Mouse (Mus musculus) small intestine, adult 2 months (tissue): Measurements from ENCODE around the gene Ptrh2. TPM values are rescaled to one million over a fixed set of nuclear protein-coding genes. Genes with fewer than 3 reads are reported as not detected.
A peak's percentile ranks its signal among the peaks of the same experiment; 100 is the strongest.

Experiments used
- H3K27ac ChIP-seq: fragments of 200-500 bp; 2 replicates; pipeline ENCODE4 v1.5.1; 2012; ENCODE audit warnings: low read depth, low read length, control low read depth, inconsistent platforms; ENCODE audit not compliant: insufficient read depth
- H3K27me3 ChIP-seq: fragments of 200-500 bp; 2 replicates; pipeline ENCODE4 v1.6.1; 2012; ENCODE audit warnings: mild to moderate bottlenecking, moderate library complexity, low read length, inconsistent platforms; ENCODE audit not compliant: control insufficient read depth, insufficient read depth
- H3K36me3 ChIP-seq: fragments of 200-500 bp; 2 replicates; pipeline ENCODE4 v1.6.1; 2012; ENCODE audit warnings: mild to moderate bottlenecking, low read length, control low read depth, inconsistent platforms; ENCODE audit not compliant: control insufficient read depth, insufficient read depth
- H3K4me1 ChIP-seq: fragments of 200-500 bp; 2 replicates; pipeline ENCODE4 v1.6.1; 2012; ENCODE audit warnings: low read length, inconsistent platforms, mixed read lengths; ENCODE audit not compliant: control insufficient read depth, insufficient read depth, insufficient read length
- H3K4me3 ChIP-seq: fragments of 200-500 bp; 2 replicates; pipeline ENCODE4 v1.5.1; 2012; ENCODE audit warnings: low read depth, mild to moderate bottlenecking, control low read depth, inconsistent platforms, low read length, moderate library complexity
- CTCF ChIP-seq: fragments of 200-500 bp; IDR thresholded peaks from 2 replicates; pipeline ENCODE4 v1.5.1; 2012; ENCODE audit warnings: low read depth, mild to moderate bottlenecking, control low read depth, inconsistent platforms, low read length, moderate library complexity, mixed read lengths; ENCODE audit not compliant: insufficient replicate concordance, insufficient read length; ENCODE audit errors: extremely low read depth
- POLR2A ChIP-seq: fragments of 200-500 bp; IDR thresholded peaks from 2 replicates; pipeline ENCODE4 v1.6.1; 2012; ENCODE audit warnings: low read depth, mild to moderate bottlenecking, control low read depth, inconsistent platforms, low read length, moderate library complexity
- WGBS: fragments of 180-500 bp; shearing (Covaris S2); methylation state at CpG from one replicate; pipeline ENCODE4 v1.1.7; 2018; 5-methylcytosine and 5-hydroxymethylcytosine counted together
- polyA plus RNA-seq: library from polyadenylated mRNA; depleted of rRNA; stranded (reverse); fragments of >200 nt; gene quantifications from 2 replicates; pipeline ENCODE4 v1.2.3, GENCODE M21; 2012

Gene Ptrh2
- polyA plus RNA-seq, 1 experiment, result 1.5 TPM

DNA sequence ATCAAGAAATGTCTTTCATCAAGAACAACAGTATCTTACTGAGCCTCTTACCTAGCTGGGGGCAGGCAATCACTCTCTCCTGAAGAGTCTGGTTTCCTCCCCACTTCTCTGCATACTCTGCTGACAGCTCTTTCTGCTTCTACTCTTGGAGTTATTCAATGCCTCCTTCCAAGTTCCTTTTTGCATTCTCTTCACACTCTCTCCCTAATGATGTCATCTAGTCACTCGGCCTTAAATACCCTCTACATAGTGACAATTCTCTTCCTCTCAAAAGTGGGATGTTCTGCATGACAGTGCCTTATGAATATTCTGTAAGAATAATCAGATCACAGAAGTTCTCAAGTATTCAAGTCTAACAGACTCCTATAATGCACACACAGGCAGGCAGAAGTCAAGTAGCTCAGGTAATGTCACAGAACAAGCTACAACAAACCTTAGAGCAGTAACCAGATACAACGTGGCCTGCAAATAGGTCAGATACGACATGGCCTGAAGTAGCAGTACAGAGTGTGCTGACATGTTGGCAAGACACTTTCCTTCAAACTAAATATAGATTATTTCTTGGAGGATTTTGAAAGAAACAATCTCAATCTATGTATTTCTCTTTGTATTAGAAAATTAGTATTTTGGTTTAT, 12.6 kb upstream of the Ptrh2 start:
- Histone ChIP-seq H3K27me3 (no peaks in the 10 kb centered on the region), H3K4me3 (no peak overlapping the region), H3K4me1 (no peaks in the 10 kb centered on the region), H3K36me3 (no peaks in the 10 kb centered on the region; the same call in 1 of the 2 replicates), H3K27ac (no peak overlapping the region)
- TF ChIP-seq POLR2A, result no peak
- TF ChIP-seq CTCF, result no peak
- 74% methylated on average over 3 of the region's 3 CpGs for WGBS

DNA sequence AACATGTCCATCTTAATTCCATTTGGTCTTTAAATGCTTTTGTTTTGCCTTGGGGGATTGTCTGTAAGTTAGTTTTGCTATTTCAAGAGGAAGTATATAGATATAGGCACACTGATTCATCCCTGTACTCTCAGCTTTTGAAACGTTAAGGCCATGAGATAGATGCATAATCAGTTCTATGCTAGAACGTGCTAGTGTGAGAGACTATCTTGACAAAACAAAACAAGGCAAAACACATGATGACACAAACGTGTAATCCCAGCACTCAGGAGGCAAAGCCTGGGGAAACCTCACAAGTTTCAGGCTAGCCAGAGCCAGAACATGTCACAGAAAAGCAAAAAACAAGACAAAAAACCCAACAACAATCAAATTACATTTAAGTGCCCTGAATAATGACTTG, 11.0 kb upstream of the Ptrh2 start:
- no peak overlapping the region for H3K4me3 ChIP-seq
- no peak for TF ChIP-seq POLR2A
- no peak for TF ChIP-seq CTCF
- peaks cover 6% of the 10 kb centered on the region; the same call in 1 of the 2 replicates for H3K4me1 ChIP-seq
- no peaks in the 10 kb centered on the region for H3K27me3 ChIP-seq
- H3K27ac ChIP-seq, result no peak overlapping the region
- no peaks in the 10 kb centered on the region for H3K36me3 ChIP-seq
- 60% methylated on average over 3 of the region's 3 CpGs for WGBS

DNA sequence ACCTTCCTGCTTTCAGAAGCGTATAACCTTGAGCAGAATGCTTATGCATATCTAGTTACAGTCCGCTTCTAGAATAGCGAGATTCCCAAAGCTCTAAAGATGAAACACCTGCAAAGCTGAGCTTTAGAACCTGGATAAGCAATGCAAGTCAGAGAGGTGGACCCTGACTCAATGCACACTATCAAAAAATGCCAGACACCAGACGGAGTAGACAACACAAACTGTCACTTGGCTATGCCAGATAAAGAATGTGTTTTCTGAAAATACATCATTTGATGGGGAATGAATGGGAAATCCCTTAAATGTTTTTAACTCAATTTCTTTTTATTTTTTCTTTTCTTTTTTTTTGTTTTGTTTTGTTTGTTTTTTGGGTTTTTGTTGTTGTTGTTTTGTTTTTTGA, 8.3 kb upstream of the Ptrh2 start:
- TF ChIP-seq CTCF, result no peak
- TF ChIP-seq POLR2A, result no peak
- 88% methylated on average over 4 of the region's 4 CpGs for WGBS

DNA sequence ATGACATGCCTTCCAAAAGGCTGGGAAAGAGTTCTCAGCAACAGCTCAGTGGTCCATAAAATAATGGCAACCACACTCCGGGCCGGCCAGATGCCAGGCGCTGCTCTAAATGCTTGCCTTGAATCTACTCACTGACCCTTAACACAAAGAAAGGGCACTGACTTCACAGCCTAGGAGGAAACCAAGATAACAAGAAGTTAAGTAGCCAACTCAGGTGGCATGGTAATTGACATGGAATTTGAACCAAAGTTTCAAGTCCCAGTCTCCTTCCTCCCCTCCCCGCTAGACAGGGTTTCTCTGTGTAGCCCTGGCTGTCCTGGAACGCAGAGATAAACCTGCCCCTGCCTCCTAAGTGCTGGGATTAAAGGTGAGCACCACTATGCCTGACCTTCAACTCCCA, 4.8 kb upstream of the Ptrh2 start:
- H3K4me1 ChIP-seq, result peaks cover 9% of the 10 kb centered on the region; the same call in 1 of the 2 replicates
- no peaks in the 10 kb centered on the region for H3K27me3 ChIP-seq
- TF ChIP-seq CTCF, result no peak
- TF ChIP-seq POLR2A, result no peak
- 0 out of 2 replicates have a peak, but pooled peaks cover 2% of the 10 kb centered on the region for H3K36me3 ChIP-seq
- peak overlapping the region; percentile 90; the same call in 1 of the 2 replicates for H3K27ac ChIP-seq
- WGBS, result 26% methylated on average over 5 of the region's 5 CpGs
- no peak overlapping the region for H3K4me3 ChIP-seq

More for the DNA sequence above, 8.3 kb upstream of the Ptrh2 start:
- Histone ChIP-seq H3K27me3 (no peaks in the 10 kb centered on the region), H3K36me3 (0 out of 2 replicates have a peak, but pooled peaks cover 2% of the 10 kb centered on the region), H3K27ac (no peak overlapping the region), H3K4me3 (no peak overlapping the region), H3K4me1 (peaks cover 9% of the 10 kb centered on the region; the same call in 1 of the 2 replicates)

DNA sequence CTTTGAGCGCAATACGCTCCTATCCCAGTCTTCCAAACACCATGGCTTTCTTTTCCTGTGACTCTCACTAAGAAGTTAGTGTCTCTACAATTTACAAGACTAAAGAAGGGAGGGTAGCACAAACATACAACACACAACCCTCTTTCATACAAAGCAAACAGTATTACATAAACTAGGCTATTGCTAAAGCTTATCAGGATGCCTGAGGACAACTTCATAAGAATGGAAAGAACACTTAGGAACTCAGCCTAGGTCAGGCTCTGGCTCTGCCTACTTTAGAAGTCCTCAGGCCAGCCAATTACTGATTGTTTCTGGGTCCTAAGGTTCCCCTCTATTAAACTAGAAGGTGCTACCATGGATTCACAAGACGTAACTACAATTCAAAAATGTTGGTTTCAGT, 3.1 kb upstream of the Ptrh2 start:
- H3K27ac ChIP-seq, result peak overlapping the region; percentile 71
- no peak overlapping the region for H3K4me3 ChIP-seq
- no peaks in the 10 kb centered on the region for H3K27me3 ChIP-seq
- H3K4me1 ChIP-seq, result peaks cover 12% of the 10 kb centered on the region; the same call in 1 of the 2 replicates
- no peak for TF ChIP-seq POLR2A
- no peak for TF ChIP-seq CTCF
- WGBS, result 82% methylated on average over 3 of the region's 3 CpGs
- 0 out of 2 replicates have a peak, but pooled peaks cover 2% of the 10 kb centered on the region for H3K36me3 ChIP-seq

DNA sequence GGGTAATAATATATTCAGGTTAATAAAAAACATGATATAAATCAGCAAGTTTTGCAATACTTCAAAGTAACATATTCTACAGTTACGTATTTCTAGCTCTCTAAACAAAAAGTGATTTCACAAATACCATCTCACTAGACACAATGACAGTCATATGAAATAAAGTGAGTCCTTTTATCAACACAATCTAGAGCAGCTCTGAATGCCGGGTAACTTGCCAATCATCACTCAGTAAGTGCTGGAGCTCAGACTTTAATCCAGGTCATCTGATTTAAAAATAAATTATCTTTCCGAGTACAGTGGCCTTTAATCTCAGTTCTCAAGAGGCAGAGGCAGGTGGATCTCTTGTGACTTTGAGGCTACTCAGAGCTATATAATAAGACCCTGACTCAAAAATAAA, 2.4 kb upstream of the Ptrh2 start:
- Histone ChIP-seq H3K36me3 (0 out of 2 replicates have a peak, but pooled peaks cover 2% of the 10 kb centered on the region), H3K27ac (peak overlapping the region; percentile 84), H3K4me3 (no peak overlapping the region; the same call in 1 of the 2 replicates), H3K27me3 (no peaks in the 10 kb centered on the region), H3K4me1 (peaks cover 10% of the 10 kb centered on the region; the same call in 1 of the 2 replicates)
- TF ChIP-seq POLR2A (no peak), CTCF (no peak)
- 29% methylated on average over 3 of the region's 3 CpGs for WGBS

DNA sequence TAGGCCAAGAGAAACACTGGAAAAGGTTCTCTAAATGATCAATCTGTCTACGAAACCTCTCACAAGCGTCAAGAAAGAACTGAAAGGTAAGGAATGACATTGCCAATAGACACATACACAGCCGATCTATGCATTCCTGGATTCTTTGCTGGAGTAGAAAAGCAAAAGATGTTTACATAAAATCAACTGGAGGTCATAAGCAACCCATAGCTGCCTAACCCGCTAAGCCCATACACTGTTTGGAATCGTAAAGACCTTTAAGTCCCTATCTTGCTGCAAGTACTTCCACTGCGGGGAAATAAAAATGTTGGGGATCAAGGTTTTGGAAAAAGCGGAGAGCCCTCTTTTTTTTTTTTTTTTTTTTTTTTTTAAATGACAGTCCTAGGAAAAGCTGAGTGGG, 924 bp upstream of the Ptrh2 start:
- Histone ChIP-seq H3K27ac (peak overlapping the region; percentile 90; the same call in 1 of the 2 replicates), H3K4me3 (peak overlapping the region; percentile 99; the same call in 1 of the 2 replicates), H3K4me1 (peaks cover 6% of the 10 kb centered on the region; the same call in 1 of the 2 replicates), H3K27me3 (no peaks in the 10 kb centered on the region), H3K36me3 (0 out of 2 replicates have a peak, but pooled peaks cover 2% of the 10 kb centered on the region)
- TF ChIP-seq CTCF (no peak), POLR2A (no peak)
- WGBS, result 16% methylated on average over 7 of the region's 7 CpGs
